Mouse (Mus musculus): ENCODE measurements around the gene Ager.
A peak's percentile ranks its signal among the peaks of the same experiment; 100 is the strongest.

The Ager gene

GRCm38 (mm10) chr17:34597566-34598095, at the start of gene Ager:
Gene Ager, plus strand, starts transcription at chr17:34597862.
- DNase-seq (ENCODE audit: low read depth, low spot score): no peak

GRCm38 (mm10) chr17:34549156-34549555, 48.5 kb upstream of the Ager start:
- no peak for DNase-seq (ENCODE audit: low read depth, low spot score)

GRCm38 (mm10) chr17:34549843-34550242, 47.8 kb upstream of the Ager start:
- DNase-seq (ENCODE audit: low read depth, low spot score): no peak

- peak; percentile 57 for DNase-seq (ENCODE audit: low read depth, low spot score)
These were observed 42.2 kb upstream of the Ager start for GRCm38 (mm10) chr17:34555483-34555882.

DNA sequence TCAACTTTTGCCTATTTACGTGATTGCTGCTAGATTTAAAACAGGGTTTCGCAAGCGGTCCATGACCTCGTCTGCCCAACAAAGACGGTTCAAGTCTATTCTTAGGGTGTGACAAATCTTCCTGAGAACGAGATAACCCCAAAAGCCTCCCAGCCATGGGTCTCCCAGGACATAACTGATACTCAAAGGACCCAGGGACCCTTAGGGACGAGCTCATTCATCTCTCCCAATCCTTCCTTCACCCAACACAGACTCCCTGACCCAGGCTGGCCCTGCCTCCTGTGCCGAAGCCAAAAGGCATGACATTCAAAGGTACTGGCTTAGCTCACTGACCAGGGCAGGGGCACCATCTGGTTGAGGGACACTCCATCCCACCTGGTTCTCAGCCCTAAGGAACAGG, 41.3 kb upstream of the Ager start:
- no peak for DNase-seq (ENCODE audit: low read depth, low spot score)

DNA sequence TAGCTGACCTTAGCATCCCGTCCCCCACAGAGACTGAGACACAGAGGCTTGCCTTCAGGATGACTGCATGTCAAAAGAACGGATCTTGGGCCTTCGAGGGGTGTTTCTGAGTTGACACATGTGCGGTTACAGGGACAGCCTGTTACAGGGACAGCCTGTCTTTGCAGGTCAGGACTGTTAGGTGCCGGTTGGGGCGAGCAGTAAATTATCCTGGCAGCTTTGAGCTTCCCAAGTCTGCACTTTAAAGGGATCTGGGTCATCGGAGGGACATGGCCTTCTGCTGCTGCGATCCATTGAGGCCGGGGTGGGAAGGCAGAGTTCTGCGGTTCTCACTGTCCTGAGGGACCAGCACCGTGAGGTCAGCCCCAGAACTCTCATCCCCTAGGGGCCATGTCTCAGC, 40.3 kb upstream of the Ager start:
- no peak for DNase-seq (ENCODE audit: low read depth, low spot score)

DNA sequence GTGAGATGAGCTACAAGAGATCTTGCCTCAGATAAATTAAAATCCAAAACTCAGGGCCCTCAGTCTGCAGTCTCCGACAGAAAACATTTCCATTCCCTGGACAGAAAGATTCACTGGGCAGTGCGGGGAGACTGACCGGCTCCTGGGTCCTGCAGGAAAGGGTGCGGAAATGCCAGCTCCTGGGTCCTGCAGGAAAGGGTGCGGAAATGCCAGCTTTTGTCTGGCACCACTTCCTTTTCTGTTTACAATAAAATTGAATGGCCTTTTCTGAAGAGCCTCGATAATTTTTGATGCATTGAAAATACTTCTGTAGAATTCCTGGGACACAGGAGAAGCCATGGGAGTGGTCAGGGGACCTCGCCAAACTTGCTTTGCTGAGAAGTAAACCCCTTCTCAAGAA, 38.5 kb upstream of the Ager start:
- DNase-seq (ENCODE audit: low read depth, low spot score): no peak

DNA sequence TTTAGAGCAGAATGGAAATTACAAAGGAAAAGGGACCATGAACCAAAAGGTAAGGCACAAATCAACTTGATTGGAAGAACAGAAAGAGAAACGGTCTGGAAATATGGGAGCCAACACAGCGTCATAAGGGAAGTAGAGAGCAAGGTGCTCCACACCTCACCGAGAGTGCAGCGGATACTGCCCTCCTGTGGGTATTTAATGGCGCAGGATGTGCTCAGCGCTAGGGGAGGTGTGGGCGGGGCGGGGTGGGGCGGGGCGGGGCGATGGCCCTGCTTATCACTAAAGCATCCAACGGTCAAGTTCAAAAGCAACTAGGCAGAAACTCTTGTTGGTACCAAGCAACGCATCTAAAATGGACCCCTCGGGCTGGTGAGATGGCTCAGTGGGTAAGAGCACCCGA, 37.8 kb upstream of the Ager start:
- DNase-seq (ENCODE audit: low read depth, low spot score): no peak

GRCm38 (mm10) chr17:34560438-34560837, 37.2 kb upstream of the Ager start:
- DNase-seq (ENCODE audit: low read depth, low spot score): no peak

GRCm38 (mm10) chr17:34561200-34561599, 36.5 kb upstream of the Ager start:
- DNase-seq (ENCODE audit: low read depth, low spot score): no peak

GRCm38 (mm10) chr17:34562595-34562994, 35.1 kb upstream of the Ager start:
- no peak for DNase-seq (ENCODE audit: low read depth, low spot score)

GRCm38 (mm10) chr17:34563354-34563753, 34.3 kb upstream of the Ager start:
- DNase-seq (ENCODE audit: low read depth, low spot score): no peak

DNA sequence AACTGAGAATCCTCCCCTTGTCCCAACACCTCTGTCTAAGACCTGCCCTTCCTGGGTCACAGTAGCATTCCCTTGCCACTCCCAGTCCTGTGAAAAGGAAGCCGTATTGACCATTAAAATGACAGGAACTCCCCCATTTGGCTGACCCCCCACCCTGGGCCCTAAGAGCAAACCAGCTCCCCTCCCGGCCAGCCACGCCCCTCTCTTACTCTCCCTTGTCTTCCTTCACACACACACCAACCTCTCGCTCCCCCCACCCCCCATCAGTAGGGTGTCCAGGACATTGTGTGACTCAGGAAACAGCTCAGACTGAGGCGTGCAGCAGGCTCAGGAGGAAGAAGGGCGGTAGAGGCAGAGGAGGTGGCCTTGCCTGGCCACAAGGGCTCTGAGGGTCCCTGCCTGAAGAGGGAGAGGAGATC, 33.6 kb upstream of the Ager start, which contains the start of gene Notch4:
Gene Notch4 (plus strand): TSS at position 266 of the 419 bp plus-strand sequence.
- DNase-seq (ENCODE audit: low read depth, low spot score): no peak

GRCm38 (mm10) chr17:34564796-34565195, 32.9 kb upstream of the Ager start:
- no peak for DNase-seq (ENCODE audit: low read depth, low spot score)

- DNase-seq (ENCODE audit: low read depth, low spot score): no peak
These were observed 30.4 kb upstream of the Ager start for GRCm38 (mm10) chr17:34567311-34567710.

DNA sequence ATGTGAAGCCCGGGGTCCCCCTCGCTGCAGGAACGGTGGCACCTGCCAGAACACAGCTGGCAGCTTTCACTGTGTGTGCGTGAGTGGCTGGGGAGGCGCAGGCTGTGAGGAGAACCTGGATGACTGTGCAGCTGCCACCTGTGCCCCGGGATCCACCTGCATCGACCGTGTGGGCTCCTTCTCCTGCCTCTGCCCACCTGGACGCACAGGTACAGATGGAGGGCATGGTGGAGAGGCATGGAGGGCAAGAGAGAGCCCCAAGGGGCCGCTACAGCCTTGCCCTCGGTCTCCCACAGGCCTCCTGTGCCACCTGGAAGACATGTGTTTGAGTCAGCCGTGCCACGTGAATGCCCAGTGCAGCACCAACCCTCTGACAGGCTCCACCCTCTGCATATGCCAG, 29.2 kb upstream of the Ager start:
- DNase-seq (ENCODE audit: low read depth, low spot score): no peak

DNA sequence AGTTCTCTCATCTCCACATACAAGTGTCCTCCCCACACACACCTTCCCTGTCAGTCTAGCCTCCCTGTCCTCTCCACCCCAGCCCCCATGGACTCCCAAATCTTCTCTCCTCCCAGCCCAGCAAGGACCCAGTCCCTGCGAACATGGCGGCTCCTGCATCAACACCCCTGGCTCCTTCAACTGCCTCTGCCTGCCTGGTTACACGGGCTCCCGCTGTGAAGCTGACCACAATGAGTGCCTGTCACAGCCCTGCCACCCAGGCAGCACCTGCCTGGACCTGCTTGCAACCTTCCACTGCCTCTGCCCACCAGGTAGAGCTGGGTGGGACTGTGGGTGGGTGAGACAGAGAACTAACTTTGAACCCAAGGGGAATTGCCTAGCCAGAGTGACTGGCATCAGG, 27.7 kb upstream of the Ager start:
- no peak for DNase-seq (ENCODE audit: low read depth, low spot score)

- no peak for DNase-seq (ENCODE audit: low read depth, low spot score)
These were observed 25.8 kb upstream of the Ager start for GRCm38 (mm10) chr17:34571875-34572274.

GRCm38 (mm10) chr17:34572361-34572760, 25.3 kb upstream of the Ager start:
- DNase-seq (ENCODE audit: low read depth, low spot score): no peak

- no peak for DNase-seq (ENCODE audit: low read depth, low spot score)
These were observed 21.1 kb upstream of the Ager start for GRCm38 (mm10) chr17:34576577-34576976.

GRCm38 (mm10) chr17:34578070-34578469, 19.6 kb upstream of the Ager start:
- no peak for DNase-seq (ENCODE audit: low read depth, low spot score)

- no peak for DNase-seq (ENCODE audit: low read depth, low spot score)
These were observed 15.1 kb upstream of the Ager start for GRCm38 (mm10) chr17:34582528-34582927.

DNA sequence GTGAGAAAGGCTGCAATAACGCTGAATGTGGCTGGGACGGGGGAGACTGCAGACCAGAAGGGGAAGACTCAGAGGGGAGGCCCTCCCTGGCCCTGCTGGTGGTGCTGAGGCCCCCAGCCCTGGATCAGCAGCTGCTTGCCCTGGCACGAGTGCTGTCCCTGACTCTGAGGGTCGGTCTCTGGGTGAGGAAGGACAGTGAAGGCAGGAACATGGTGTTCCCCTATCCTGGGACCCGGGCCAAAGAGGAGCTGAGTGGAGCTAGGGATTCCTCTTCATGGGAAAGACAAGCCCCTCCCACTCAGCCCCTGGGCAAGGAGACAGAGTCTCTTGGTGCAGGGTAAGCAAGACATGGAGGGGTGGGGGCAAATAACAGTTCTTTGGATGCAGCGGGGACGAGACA, 14.3 kb upstream of the Ager start:
- DNase-seq (ENCODE audit: low read depth, low spot score): no peak

DNA sequence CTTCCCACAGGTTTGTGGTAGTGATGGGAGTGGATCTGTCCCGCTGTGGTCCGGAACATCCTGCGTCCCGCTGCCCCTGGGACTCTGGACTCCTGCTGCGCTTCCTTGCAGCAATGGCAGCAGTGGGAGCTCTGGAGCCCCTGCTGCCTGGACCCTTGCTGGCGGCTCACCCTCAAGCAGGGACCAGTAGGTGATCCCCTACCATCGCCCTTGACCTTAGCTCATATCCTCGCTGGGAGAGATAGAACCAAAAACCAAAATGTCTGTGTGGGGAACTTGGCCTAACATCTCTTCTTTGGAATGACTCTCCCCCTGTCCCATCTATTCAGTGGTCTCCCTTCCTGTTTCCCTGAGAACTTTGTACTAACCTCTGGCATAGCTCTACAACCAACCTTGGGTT, 13.8 kb upstream of the Ager start:
- DNase-seq (ENCODE audit: low read depth, low spot score): no peak
